Mouse (Mus musculus): Measurements from ENCODE around the gene Upf2.
A peak's percentile ranks its signal among the peaks of the same experiment; 100 is the strongest.
"Not testable (repeated sequence)": the region's sequence is repeated elsewhere in the genome, so short reads cannot be mapped to it uniquely, and the experiment has no call there.

Upf2 gene

GRCm38 (mm10) chr2:5949821-5950220 is 1.4 kb upstream of the Upf2 start:
- DNase-seq (ENCODE audit: low read depth, low spot score), result not testable (repeated sequence)

GRCm38 (mm10) chr2:5950305-5950704 is 964 bp upstream of the Upf2 start:
- no peak for DNase-seq (ENCODE audit: low read depth, low spot score)

- DNase-seq (ENCODE audit: low read depth, low spot score), result peak; percentile 76
Measured at GRCm38 (mm10) chr2:5951621-5952211, 447 bp downstream of the Upf2 start.

- DNase-seq (ENCODE audit: low read depth, low spot score), result no peak
Measured at GRCm38 (mm10) chr2:5957705-5958104, 6.4 kb downstream of the Upf2 start.

- no peak for DNase-seq (ENCODE audit: low read depth, low spot score)
Measured at GRCm38 (mm10) chr2:5962265-5962664, 11.0 kb downstream of the Upf2 start.

- DNase-seq (ENCODE audit: low read depth, low spot score), result not testable (repeated sequence)
Measured at GRCm38 (mm10) chr2:5963729-5964128, 12.5 kb downstream of the Upf2 start.

DNA sequence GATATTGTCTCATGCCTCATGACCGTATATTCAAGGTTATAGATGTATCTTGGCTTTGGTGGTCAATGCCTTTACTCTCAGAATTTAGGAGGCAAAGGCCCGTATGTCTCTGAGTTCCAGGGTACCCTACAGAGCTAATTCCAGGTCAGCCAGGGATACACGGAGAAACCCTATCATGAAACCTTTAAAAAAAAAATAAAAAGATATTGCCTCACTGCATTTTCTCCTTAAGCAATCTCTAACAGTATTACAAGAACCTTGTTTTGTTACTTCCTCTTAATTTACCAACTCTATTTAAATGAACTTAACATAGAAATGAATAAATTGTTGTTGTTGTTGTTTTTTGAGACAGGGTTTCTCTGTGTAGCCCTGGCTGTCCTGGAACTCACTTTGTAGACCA is 14.7 kb downstream of the Upf2 start:
- no peak for DNase-seq (ENCODE audit: low read depth, low spot score)

DNA sequence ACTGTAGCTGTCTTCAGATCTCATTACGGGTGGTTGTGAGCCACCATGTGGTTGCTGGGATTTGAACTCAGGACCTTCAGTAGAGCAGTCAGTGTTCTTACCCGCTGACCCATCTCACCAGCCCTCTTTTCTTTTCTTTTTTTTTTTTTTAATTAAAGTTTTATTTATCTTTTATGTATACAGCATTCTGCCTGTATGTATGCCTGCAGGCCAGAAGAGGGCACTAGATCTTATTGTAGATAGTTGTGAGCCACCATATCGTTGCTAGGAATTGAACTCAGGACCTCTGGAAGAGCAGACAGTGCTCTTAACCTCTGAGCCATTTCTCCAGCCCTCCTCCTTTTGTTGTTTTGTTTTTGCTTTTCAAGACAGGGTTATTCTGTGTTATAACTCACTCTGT is 19.4 kb downstream of the Upf2 start:
- not testable (repeated sequence) for DNase-seq (ENCODE audit: low read depth, low spot score)

GRCm38 (mm10) chr2:5977532-5977931 is 26.3 kb downstream of the Upf2 start:
- no peak for DNase-seq (ENCODE audit: low read depth, low spot score)

DNA sequence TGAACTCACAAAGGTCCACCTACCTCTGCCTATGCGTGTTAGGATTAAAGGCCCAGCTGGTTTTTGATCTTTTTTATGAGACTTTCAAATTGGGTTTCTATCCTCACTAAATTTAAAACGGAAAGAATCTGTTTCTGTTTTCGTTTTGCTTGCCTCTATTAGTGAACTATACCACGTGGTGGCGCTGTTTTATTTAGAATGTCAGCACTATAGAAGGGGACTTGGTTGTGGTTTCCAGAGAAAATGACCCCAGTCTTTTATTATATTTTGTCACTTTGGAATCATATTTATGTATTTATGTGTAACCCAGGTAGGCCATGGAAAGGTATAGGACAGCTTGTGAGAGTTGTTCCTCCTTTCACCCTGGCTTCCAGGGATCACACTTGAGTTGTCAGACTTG is 44.3 kb downstream of the Upf2 start:
- DNase-seq (ENCODE audit: low read depth, low spot score), result peak; percentile 75

DNA sequence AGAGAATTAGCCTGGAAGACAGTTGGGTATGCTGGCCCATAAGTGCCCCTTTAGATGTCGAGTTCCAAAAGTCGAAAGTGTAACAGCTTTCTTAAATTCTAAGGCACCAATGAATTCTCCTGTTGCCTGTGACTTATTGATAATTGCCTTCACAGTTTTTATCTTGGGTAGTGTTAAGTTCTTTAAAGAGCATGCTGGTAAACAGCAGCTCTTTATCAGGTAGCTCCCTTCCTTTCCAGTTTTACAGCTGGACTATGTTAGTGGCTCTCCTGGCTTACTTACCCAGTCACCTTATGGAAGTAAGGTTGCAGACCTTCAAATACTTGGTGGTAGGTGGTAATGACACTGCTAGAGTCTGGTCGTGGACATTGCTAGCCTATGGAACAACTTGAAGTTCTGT is 52.7 kb downstream of the Upf2 start:
- no peak for DNase-seq (ENCODE audit: low read depth, low spot score)

DNA sequence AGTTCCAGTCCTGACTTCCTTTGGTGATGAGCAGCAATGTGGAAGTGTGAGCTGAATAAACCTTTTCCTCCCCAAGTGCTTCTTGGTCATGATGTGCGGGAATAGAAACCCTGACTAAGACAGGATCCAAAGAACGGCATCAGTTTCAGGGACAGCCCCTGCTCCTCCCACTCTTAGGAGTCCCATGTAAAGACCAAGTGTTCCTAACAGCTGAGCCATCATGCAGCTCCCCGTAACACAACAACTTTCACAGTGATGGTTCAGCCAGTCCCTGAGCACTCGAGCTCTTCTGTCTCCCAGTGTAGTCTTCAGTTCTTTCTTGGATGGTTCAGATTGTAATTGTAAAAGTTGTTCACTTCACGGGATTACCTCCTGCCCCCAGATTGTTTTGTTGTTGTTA is 63.3 kb downstream of the Upf2 start:
- no peak for DNase-seq (ENCODE audit: low read depth, low spot score)

DNA sequence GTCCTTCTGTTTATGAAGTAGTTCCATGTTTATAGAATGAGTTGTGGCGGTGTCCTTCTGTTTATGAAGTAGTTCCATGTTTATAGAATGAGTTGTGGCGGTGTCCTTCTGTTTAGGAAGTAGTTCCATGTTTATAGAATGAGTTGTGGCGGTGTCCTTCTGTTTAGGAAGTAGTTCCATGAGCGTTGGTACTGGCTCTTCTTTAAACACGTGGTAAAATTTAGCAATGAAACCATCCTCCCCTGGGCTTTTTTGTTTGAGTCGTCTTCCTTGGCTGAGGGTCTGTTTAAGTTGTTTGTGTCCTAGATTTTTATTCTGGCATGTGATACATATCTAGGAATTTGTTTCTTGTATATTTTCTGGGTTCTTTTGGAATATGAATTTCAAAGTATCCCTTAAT is 63.9 kb downstream of the Upf2 start:
- DNase-seq (ENCODE audit: low read depth, low spot score), result not testable (repeated sequence)

DNA sequence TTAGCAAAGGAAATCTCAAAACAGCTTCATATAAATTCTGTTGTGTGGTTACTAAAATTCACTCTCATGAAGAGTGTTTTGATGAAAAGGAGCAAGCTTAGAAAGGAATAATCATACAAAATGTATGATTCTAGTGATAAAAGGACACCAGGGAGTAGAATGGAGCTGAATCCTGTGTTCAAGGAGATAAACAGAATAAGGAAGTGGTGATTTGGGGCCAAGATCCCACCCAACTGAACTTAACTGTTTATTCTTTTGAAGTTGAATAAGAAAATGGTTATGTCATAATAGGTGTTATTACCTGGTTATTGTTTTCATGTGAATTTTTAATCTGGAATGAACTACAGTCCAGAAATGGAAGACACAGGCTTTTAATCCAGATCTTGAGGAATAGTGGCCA is 69.3 kb downstream of the Upf2 start:
- no peak for DNase-seq (ENCODE audit: low read depth, low spot score)

- no peak for DNase-seq (ENCODE audit: low read depth, low spot score)
Measured at GRCm38 (mm10) chr2:6042644-6043043, 91.4 kb downstream of the Upf2 start.

GRCm38 (mm10) chr2:6046796-6047195 is 95.5 kb downstream of the Upf2 start:
- DNase-seq (ENCODE audit: low read depth, low spot score), result no peak

DNA sequence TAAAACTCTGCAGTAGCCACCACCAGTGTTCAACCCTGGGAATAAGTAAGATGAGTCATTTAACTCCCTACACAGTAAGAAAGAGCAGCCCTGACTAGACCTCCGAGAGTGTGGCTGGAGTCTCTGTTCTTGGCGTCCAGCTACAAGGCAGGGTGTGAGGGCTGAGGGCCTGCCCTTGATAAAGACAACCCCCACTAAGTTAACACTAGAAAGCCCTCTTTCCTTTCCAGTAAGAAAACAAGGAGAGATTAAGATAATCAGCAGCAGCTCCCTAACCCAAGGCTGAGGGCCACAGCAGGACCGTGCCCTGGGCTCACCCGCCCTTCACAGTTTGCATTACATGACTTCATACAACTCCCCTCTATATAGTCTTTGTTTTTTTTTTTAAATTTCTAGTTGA is 97.3 kb downstream of the Upf2 start:
- no peak for DNase-seq (ENCODE audit: low read depth, low spot score)

DNA sequence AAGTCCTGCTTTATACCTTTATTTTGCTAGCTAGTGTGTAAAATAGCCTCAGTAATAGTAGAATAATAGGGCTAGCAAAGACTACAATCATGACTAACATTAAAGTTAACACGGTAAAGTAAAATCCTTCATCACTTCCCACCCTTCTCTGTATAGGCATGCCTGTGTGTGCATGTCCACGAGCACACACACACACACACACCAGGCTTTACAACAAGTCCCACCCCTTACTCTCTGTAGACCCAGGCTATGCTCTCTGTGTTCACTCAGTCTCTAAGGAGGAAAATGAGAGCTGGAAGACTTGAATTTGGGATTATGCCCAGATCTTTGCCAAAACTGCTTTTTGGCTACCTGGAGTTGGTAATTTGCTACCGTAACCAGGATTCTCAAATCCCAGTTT is 97.7 kb downstream of the Upf2 start:
- no peak for DNase-seq (ENCODE audit: low read depth, low spot score)

DNA sequence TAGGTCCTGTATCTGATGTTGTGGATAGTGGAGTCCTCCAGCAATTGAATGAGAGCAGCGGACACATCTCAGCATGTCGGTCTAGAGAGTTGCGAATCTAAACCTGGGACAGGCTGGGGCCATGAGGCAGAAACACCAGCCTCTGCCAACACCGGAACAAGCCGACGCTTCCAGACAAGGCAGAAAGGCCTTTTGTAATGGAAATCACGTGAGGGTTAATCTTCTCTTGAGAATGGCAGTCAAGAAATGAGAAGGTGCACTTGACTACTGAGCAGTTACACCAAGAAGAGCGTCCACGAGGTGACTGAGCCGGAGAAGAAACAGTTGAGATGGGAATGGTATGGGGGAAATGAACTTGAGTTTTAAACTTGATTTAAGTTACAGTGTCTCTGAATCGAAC is 104.2 kb downstream of the Upf2 start:
- no peak for DNase-seq (ENCODE audit: low read depth, low spot score)

GRCm38 (mm10) chr2:6056518-6056917 is 105.2 kb downstream of the Upf2 start:
- no peak for DNase-seq (ENCODE audit: low read depth, low spot score)

DNA sequence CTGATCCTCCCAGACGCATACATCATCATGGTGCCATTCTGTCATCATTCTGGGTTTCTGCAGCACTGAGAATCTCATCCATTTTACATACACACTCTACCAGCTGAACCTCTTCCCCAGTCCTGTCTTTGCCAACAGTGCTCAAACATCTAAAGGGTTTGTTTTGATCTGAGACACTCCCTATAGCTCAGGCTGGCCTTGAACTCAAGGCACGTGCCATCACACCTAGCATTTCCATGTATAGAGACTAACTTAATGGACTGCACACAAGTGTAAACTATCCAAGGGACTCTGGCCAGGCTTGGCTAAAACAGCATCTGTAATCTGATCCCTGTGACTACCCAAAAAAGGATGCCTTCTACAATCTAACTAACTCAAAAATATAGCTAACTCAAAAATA is 108.0 kb downstream of the Upf2 start:
- DNase-seq (ENCODE audit: low read depth, low spot score), result no peak

GRCm38 (mm10) chr2:6060071-6060804 is 109.0 kb downstream of the Upf2 start:
- no peak for DNase-seq (ENCODE audit: low read depth, low spot score)

DNA sequence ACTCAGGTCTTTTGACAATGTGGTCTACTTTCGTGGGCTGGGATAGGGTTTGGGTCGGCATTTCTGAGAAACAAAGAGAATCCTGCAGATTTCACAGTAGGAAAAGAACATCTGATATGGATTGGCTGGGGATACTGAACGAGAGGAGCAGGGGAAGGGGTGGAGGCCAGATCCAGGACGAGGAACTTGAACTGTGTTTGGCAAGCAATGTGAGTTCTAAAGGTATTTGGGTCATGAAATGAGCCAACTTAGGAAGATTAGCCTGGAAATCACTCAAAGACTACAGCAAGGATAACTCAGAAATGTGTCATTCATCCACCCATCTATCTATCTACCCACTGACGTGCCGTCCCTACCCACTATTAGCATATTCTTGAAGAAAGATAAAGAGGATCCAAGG is 116.1 kb downstream of the Upf2 start:
- DNase-seq (ENCODE audit: low read depth, low spot score), result no peak

- no peak for DNase-seq (ENCODE audit: low read depth, low spot score)
Measured at GRCm38 (mm10) chr2:6070925-6071324, 119.7 kb downstream of the Upf2 start.
